Mouse (Mus musculus): ENCODE measurements around the gene Atl1.

DNA sequence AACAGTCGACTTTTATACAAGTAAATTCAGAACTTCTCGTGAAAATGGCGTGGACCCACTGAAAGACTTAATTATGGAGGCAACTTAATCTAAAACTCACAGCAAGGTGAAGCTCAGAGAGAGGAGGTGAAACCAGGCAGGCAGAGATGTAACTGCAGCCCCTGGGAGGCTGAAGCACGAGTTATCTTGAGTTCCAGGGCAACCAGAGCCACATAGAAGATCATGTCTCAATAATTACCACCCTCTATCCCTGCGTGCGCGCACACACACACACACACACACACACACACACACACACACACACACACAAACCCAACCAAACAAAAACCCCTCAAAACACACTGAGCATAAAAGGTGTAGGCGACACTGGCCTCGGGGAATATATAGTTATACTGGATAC is 45.9 kb upstream of the Atl1 start:
- no peak for TF ChIP-seq POLR2A (IDR thresholded peaks at IDR 0.05; ENCODE audit: control insufficient read depth, low read depth, low read length)
- TF ChIP-seq CTCF (IDR thresholded peaks at IDR 0.05; ENCODE audit: control insufficient read depth, insufficient read depth, insufficient replicate concordance, low read depth, low read length), result no peak
